Mouse (Mus musculus) lung, adult 2 months (tissue): Measurements from ENCODE around the gene Ntmt1.
A peak's percentile ranks its signal among the peaks of the same experiment; 100 is the strongest.

Source experiments
- CTCF ChIP-seq: fragments of 200-500 bp; IDR thresholded peaks from 2 replicates; pipeline ENCODE4 v1.5.1; 2011; ENCODE audit warnings: mild to moderate bottlenecking, low read length, control low read depth; ENCODE audit not compliant: insufficient read depth
- POLR2A ChIP-seq: fragments of 200-500 bp; IDR thresholded peaks from 2 replicates; pipeline ENCODE4 v1.6.1; 2011; ENCODE audit warnings: low read depth, mild to moderate bottlenecking, control low read depth, low read length, borderline replicate concordance; ENCODE audit errors: extremely low read depth

DNA sequence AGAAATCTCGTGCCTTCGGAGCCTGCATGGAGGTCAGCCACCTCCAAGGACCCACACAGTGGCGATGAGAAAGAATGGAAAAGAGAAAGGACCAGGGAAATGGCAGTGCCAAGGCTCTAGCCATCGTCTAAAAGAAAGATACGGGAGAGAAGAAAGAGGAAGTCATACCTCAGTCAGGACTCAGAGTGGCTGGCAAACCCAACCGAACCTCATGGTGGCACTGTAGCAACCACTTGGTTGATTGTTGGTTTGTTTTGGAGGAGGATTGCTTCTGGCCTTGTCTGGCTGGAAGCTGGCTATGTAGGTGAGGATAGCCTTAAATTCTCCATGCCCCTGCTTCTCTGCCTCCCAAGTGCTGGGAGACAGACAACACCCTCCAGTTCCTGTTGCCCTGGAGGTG, 38.4 kb upstream of the Ntmt1 start:
- TF ChIP-seq CTCF (peak; percentile 47), POLR2A (no peak)
